Mouse (Mus musculus) erythroblast, embryonic 14.5 days (primary cell): Measurements from ENCODE around the gene Cdc5l.

Experiments
- GATA1 ChIP-seq: IDR thresholded peaks from 2 replicates; pipeline ENCODE4 v1.6.1; 2012; ENCODE audit warnings: low read length, inconsistent platforms, mixed read lengths
- TAL1 ChIP-seq: IDR thresholded peaks from 3 replicates; pipeline ENCODE4 v1.6.1; 2012; ENCODE audit warnings: low read length, inconsistent platforms, mixed read lengths

DNA sequence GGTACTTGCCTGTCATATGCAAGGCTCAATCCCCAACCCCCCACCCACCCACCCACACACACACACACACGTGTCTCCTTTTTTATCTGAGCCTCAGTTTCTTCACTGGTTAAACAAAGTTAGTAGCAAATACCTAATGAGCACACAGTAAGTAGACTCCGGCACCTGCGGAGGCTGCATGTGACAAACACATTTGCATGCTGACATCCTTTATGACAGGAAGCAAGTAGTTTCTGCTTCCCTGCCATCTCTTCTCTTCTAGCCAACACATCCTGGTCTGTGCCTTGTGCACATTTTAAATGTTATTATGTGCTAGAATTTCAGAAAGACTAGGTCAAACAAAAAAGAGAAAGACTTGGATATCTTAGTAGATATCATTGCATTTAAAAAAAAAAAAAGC, 72.6 kb downstream of the Cdc5l start:
- no peak for TF ChIP-seq GATA1
- TF ChIP-seq TAL1, result no peak
